Mouse (Mus musculus) thymus, adult 18-20 months (tissue): ENCODE measurements around the gene Mipol1.
A peak's percentile ranks its signal among the peaks of the same experiment; 100 is the strongest.
"Not testable (repeated sequence)": the region's sequence is repeated elsewhere in the genome, so short reads cannot be mapped to it uniquely, and the experiment has no call there.

Source experiments
- DNase-seq, 2 experiments: peaks; one replicate each; pipeline ENCODE4 v3.0.0; 2022; ENCODE audit warnings: mixed read lengths in 2 of 2

The Mipol1 gene

GRCm38 (mm10) chr12:57230192-57230706 is at the start of gene Mipol1, which contains the start of gene Prps1l3:
Gene Mipol1, plus strand, starts transcription at chr12:57230427.
Gene Prps1l3, plus strand, starts transcription at chr12:57230412.
- peak; percentile 85 to 89 for DNase-seq

- DNase-seq = no peak
Measured at GRCm38 (mm10) chr12:57184401-57185147, 45.7 kb upstream of the Mipol1 start.

GRCm38 (mm10) chr12:57185475-57185874 is 44.8 kb upstream of the Mipol1 start:
- DNase-seq = no peak

- DNase-seq = no peak
Measured at GRCm38 (mm10) chr12:57186126-57186525, 44.1 kb upstream of the Mipol1 start.

DNA sequence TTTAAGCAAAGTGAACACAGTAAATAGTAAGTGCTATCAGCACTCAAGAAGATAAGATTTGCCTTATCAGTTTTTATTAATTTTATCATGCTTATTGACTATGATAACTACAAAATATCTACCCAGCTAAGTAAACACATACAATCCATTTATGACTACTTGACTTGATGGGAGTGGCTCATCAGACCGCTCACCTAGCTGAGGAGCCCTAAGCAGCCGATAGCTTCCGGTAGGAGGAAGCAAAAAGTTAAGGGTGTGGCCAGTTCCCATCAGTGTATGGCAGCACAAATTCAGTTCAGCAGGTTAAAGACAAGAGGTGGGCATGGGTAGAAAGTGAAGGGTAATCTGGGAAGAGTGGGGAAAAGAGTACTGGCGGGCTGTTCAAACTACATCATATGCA is 43.2 kb upstream of the Mipol1 start:
- DNase-seq = no peak

DNA sequence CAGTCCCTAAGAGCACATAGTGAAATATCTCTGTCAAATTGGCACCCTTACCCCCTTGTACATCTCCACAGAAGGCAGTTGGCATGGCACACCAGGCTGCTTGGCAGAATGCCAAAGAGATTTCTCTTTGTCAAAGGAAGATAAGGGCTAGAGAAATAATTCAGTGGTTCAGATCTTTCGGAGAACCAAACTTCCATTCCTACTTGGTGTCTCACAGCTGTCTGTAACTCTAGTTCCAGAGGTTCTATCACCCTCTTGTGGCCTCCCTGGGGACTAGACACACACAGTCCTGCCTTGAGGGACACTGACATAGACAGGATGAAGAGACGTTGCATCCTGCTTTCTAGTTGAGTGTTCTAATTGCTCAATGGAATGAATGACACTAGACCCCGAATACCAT is 35.6 kb upstream of the Mipol1 start:
- DNase-seq = no peak

DNA sequence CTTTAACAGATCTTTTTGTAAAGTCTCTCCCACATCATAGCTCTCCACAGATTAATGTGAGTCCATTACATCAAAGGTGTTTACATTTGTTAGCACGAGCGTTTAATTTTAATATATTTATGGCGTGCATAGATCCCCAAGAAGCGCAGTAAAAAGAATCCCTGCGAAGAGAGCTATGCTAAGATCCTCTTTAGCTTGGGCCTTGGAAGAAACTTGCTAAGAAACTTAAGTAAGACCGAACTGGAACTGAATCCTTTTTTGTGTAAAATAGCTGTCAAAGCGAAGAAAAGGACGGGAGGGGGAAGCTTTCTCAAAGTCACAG is 34.0 kb upstream of the Mipol1 start:
- no peak for DNase-seq

DNA sequence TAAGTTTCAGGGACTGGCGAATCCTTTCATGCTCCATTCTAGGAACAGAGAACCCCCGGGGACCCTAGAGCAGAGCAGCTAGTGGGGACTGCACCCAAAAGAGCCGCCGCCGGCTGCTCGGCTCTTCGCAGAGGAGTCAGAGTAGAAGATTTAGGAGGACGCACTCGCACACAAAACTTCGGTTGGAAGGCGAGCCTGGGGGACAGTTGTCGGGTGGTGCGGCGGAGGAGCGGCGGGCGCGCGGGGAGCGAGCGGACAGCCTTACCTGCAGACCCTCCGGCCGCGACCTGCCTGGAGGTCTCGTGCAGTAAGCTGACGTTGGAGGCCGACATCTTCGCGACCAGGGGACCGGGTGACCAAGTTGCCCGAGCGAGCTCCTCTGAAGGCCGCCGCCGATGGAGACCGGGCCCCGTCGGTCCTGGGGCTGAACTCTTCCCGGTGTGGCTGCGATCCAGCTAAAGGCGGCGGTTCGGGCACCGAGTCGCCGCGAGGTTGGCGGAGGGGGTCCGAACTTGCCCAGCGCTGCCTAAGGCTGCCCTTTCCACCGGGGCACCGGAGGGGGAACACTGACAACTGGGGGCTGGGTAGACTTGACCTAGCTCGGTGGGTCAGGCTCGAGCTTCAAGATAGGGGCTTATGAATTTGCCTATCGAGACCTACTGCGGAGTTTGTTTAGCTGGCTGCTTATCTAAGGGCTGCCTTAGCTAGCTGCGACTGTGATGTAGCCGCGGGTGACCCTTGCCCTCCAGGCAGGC is 33.4 kb upstream of the Mipol1 start:
- DNase-seq = peak in 1 of 2 experiments; percentile 1

GRCm38 (mm10) chr12:57197363-57198026 is 32.7 kb upstream of the Mipol1 start, which contains the start of gene Slc25a21:
Gene Slc25a21, minus strand, starts transcription at chr12:57197472.
- no peak for DNase-seq

GRCm38 (mm10) chr12:57198269-57198668 is 32.0 kb upstream of the Mipol1 start:
- DNase-seq = no peak

DNA sequence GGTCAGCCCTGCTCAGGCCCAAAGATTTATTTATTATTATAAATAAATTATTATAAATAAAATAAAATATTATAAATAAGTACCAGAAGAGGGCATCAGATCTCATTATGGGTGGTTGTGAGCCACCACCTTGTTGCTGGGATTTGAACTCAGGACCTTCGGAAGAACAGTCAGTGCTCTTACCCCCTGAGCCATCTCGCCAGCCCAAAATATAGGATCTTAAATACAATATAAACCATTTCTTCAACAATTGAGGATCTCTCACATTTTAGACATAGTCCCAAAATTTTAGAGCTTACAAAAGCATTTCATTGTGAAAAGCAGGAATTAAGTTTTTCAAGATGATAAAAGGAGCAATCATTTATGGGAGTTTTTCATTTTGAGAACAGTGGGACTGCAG is 30.8 kb upstream of the Mipol1 start:
- DNase-seq = no peak

GRCm38 (mm10) chr12:57201901-57202300 is 28.3 kb upstream of the Mipol1 start:
- no peak for DNase-seq

DNA sequence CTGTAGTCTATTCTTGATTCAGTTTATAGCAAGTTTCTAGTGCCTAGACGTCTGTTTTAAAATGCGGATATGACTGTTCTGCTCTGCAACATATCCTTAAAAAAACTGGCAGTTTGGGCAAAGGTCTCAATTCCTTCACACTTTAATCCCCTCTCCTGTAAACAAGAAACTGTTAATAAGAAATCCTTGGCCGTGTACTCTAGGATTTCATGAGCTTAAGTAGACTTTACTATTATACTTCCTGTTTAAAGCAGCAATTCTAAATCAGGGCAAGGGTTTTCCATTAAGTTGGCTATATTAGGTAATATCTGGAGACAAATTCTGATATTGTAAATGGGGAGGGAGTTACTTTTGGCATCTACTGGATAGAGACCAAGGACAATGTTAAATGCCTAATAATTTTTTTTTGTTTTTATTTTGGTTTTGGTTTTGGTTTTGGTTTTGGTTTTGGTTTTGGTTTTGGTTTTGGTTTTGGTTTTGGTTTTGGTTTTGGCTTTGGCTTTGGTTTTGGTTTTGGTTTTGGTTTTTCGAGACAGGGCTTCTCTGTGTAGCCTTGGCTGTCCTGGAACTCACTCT is 25.9 kb upstream of the Mipol1 start:
- no peak for DNase-seq

GRCm38 (mm10) chr12:57211353-57212311 is 18.6 kb upstream of the Mipol1 start:
- DNase-seq = peak; percentile 41 to 45

- DNase-seq = not testable (repeated sequence)
Measured at GRCm38 (mm10) chr12:57212463-57212862, 17.8 kb upstream of the Mipol1 start.

- no peak for DNase-seq
Measured at GRCm38 (mm10) chr12:57226411-57226810, 3.8 kb upstream of the Mipol1 start.

- DNase-seq = no peak
Measured at GRCm38 (mm10) chr12:57227776-57228175, 2.5 kb upstream of the Mipol1 start.

DNA sequence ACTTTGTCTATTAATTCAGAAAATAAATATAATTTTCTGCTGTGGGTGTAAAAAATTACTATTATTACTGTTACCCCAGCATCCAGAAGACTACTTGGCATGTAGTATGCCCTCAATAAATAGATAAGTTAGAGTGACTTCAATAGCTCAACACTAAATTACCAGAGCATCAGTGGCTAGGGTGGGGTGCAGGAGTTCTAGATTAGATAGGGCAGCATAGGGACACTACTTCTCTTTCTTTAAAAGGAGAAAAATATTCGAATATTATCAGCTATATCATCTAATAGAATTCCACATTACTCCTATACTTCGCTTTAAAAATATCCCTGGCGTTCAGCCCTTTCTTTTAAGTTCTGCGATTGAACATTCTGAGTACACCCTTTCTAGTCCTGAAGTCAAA is 524 bp upstream of the Mipol1 start:
- DNase-seq = no peak

DNA sequence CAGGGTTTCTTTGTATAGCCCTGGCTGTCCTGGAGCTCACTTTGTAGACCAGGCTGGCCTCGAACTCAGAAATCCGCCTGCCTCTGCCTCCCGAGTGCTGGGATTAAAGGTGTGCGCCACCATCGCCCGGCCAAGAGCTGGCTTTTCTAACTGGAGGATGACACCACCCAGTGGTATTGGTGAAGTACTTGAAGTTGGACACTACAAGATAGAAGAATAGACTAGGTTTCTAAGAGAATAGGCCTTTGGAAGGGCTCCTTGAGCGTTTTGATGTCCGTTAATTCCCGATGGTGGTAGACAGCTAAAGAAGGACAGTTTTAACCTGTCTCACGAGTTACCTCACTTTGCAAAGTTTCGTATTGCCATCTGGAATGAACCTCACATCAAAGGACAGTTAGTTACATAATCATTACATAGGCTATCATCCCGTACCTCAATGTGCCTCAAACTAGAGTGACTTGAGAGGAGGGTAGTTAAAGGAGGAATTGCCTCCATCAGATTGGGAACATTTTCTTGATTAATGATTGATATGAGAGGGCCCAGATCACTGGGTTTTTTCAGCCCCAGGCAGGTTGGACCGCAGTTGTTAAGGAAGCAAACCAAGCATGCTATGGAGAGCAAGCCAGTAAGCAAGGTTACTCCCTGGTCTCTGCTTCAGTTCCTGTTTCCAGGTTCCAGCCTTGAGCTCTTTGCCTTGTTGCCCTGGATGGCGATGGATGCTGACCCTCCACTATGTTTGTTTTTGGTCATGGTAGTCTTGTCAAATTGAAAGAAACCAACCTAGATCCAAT is 1.1 kb downstream of the Mipol1 start:
- DNase-seq = no peak

GRCm38 (mm10) chr12:57233386-57233785 is 3.2 kb downstream of the Mipol1 start:
- DNase-seq = no peak
